Comparison of ENCODE assay signal across 9 mouse cellular contexts in genomic region chr19:31763246-31763821, GRCm38 (mm10). TPM values are rescaled to one million over a fixed set of nuclear protein-coding genes. Genes with fewer than 3 reads are reported as not detected.
DNase-seq lines count a peak whose midpoint lies in the region; ATAC-seq and TF ChIP-seq lines count a peak whose summit lies in the region.
"Had no signal": no experiment of that assay in that cellular context is flagged by ENCODE, and none has a peak within 500 bp of the region (broad histone marks: within the 10 kb centered on the region; RNA-seq: fewer than 3 reads in every experiment).

No protein-coding gene starts in this region.

- DNase-seq in kidney, adult 18-20 months = peak; percentile 9
- DNase-seq in kidney, adult 11 months = no peak
- DNase-seq in midbrain, postnatal 0 days (ENCODE audit: low spot score) = no peak
- DNase-seq in spleen, adult 18-20 months = no peak
- DNase-seq in cerebellum, postnatal 25 days = no peak

- WGBS in forebrain, embryonic 15.5 days = 9% methylated on average over 20 of the region's 20 CpGs
- WGBS in kidney, embryonic 15.5 days = 9% methylated on average over 20 of the region's 20 CpGs
- whole genome bisulfite sequencing in midbrain, postnatal 0 days = 10% methylated on average over 20 of the region's 20 CpGs

- peaks cover 36% of the 10 kb centered on the region for H3K27me3 ChIP-seq in forebrain, embryonic 15.5 days
- peaks cover 8% of the 10 kb centered on the region; the same call in 1 of the 2 replicates for H3K27me3 ChIP-seq in kidney, embryonic 15.5 days
- H3K27me3 ChIP-seq in midbrain, postnatal 0 days (ENCODE audit: insufficient read depth, low read length) = peaks cover 20% of the 10 kb centered on the region
- H3K27me3 ChIP-seq: CH12.LX had no signal

- peak overlapping the region; percentile 99 for H3K4me2 ChIP-seq in forebrain, embryonic 15.5 days (replicated peaks)
- H3K4me2 ChIP-seq in kidney, embryonic 15.5 days = peak overlapping the region; percentile 96
- H3K4me2 ChIP-seq in midbrain, postnatal 0 days (ENCODE audit: low read depth, low read length, poor library complexity, severe bottlenecking) = peak overlapping the region; percentile 95

- H3K4me3 ChIP-seq in forebrain, embryonic 15.5 days = peak overlapping the region; percentile 50
- peak overlapping the region; percentile 63 for H3K4me3 ChIP-seq in kidney, embryonic 15.5 days (replicated peaks)
- H3K4me3 ChIP-seq in midbrain, postnatal 0 days (ENCODE audit: low read depth, low read length) = peak overlapping the region; percentile 46; the same call in 1 of the 2 replicates

- ATAC-seq in forebrain, embryonic 15.5 days (replicated peaks) = no peak
- no peak for ATAC-seq in kidney, embryonic 15.5 days (replicated peaks; ENCODE audit: low FRiP score)
- no peak for ATAC-seq in midbrain, postnatal 0 days (ENCODE audit: low FRiP score)
- no peak for ATAC-seq in activated CD4-positive, CD25-positive, alpha-beta regulatory T cell, adult 4 months

- no peaks in the 10 kb centered on the region for H3K9me3 ChIP-seq in forebrain, embryonic 15.5 days
- no peaks in the 10 kb centered on the region for H3K9me3 ChIP-seq in kidney, embryonic 15.5 days (replicated peaks)
- no peaks in the 10 kb centered on the region for H3K9me3 ChIP-seq in midbrain, postnatal 0 days (ENCODE audit: low read length)

- no peak overlapping the region for H3K9ac ChIP-seq in forebrain, embryonic 15.5 days (replicated peaks)
- H3K9ac ChIP-seq in kidney, embryonic 15.5 days = 0 out of 2 replicates have a peak overlapping the region, but pooled peaks have one; percentile 50
- no peak overlapping the region for H3K9ac ChIP-seq in midbrain, postnatal 0 days (replicated peaks; ENCODE audit: low read length, poor library complexity, severe bottlenecking)

- no peak overlapping the region for H3K27ac ChIP-seq in forebrain, embryonic 15.5 days (replicated peaks)
- H3K27ac ChIP-seq in kidney, embryonic 15.5 days = peak overlapping the region; percentile 83
- no peak overlapping the region for H3K27ac ChIP-seq in midbrain, postnatal 0 days (ENCODE audit: low read depth, low read length)

- no peak for TF ChIP-seq CTCF in midbrain, postnatal 0 days (IDR thresholded peaks at IDR 0.05)

- no peaks in the 10 kb centered on the region for H3K36me3 ChIP-seq in forebrain, embryonic 15.5 days
- H3K36me3 ChIP-seq in kidney, embryonic 15.5 days = no peaks in the 10 kb centered on the region
- H3K36me3 ChIP-seq in midbrain, postnatal 0 days (ENCODE audit: insufficient read depth, low read length) = no peaks in the 10 kb centered on the region

- H3K4me1 ChIP-seq in forebrain, embryonic 15.5 days = peaks cover 30% of the 10 kb centered on the region
- H3K4me1 ChIP-seq in kidney, embryonic 15.5 days = peaks cover 35% of the 10 kb centered on the region
- H3K4me1 ChIP-seq in midbrain, postnatal 0 days (ENCODE audit: insufficient read depth, low read length) = peaks cover 12% of the 10 kb centered on the region

RNA-seq across cellular contexts. Expression of gene Prkg1, which starts 1.5 kb away (rescaled TPM):
- 2.2 and 2.4 TPM in 2 replicates for polyA plus RNA-seq in forebrain, embryonic 15.5 days (2015; fragmentation: Nextera tagmentation; extraction: Ambion mirVana)
- 3.2 and 3.5 TPM in 2 replicates for polyA plus RNA-seq in kidney, embryonic 15.5 days (2015; fragmentation: Nextera tagmentation; extraction: Ambion mirVana)
- total RNA-seq in midbrain, postnatal 0 days (2014; rRNA removed) = 9.9 and 13.2 TPM in 2 replicates
- polyA plus RNA-seq in midbrain, postnatal 0 days (2015; fragmentation: Nextera tagmentation; extraction: Ambion mirVana) = 3.9 and 5.1 TPM in 2 replicates
- under 1 TPM in 1 of 2 experiments, not detected in 1; 0.20 TPM for polyA plus RNA-seq in activated CD4-positive, CD25-positive, alpha-beta regulatory T cell, adult 4 months (2017; shearing (Covaris generic))
- total RNA-seq: CH12.LX had no signal
